Mouse (Mus musculus): ENCODE measurements around the gene Hoxb13.

Hoxb13 gene

DNA sequence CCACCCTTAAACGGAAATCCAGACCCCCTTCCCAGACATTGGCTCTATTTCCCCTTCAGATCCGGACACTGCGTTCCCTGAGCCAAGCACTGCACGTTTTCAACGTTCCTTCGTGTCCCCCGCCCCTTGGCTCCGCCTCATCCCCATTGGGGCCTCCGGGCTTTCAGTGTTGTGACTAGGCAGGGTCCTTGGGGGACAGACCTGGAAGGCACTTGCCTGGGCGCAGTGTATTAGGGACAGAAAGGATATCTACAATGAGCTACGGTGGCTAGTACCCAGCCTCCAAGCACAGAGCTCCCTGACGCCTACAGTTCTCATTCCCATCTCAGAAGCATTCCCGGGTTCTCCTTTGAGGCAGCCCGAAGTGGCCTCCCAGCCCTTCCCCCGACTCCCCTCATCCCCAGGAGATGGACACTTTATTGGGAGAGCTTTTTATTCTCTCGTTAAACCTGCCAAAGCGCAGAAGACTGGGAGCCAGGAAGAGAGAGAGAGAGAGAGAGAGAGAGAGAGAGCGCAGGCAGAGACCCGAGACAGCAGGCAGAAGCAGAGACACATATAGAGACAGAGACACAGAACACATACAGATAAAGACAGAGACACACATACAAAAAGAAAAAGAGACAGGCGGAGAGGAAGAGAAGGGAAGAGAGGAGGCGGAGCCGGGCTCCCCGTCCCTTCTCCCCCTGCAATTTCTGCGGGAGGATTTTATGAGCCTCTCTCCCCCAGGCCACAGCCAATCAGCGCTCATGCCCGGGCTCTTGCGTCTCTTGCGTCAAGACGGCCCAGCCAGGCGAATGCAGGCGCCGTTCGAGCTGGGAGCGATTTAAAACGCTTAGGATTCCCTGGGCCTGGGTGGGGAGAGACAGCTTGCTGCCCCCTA lies at the start of gene Hoxb13:
Gene Hoxb13, plus strand, starts transcription at position 796 of the 880 bp plus-strand sequence.
- TF ChIP-seq GATA4 (IDR thresholded peaks at IDR 0.05; ENCODE audit: insufficient replicate concordance, low read length), result no peak

DNA sequence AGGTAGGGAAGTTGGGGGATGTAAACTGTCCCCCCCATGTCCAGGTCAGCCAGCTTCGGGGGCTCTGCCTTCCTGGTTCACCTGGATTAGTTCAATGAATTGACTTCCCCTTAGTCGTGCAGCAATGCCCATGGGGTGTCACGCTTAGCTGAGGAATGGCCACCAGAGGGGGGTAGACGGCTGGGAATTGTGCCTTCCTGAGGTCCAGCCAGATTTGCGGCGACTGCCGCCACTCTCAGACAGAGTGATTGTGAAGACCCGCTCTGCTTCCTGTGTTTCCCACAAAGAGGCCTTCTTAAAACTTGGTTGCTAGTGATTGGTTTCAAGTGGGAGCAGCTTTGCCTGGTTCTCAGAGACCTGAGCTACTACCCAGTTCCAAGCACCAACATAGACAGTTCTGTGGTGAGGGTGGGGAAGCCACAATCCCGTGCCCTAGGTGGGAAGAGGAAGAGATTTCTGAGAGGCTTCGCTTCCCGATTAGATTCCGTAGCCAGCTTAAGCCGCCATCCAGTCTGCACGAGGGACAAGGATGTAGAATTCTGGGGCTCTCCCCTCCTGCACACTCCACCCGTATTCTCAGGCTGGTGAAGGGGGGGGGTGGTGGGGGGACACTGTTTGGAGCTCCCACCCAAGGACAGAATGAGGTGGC lies 48.4 kb upstream of the Hoxb13 start:
- TF ChIP-seq GATA4 (IDR thresholded peaks at IDR 0.05; ENCODE audit: insufficient replicate concordance, low read length), result no peak

DNA sequence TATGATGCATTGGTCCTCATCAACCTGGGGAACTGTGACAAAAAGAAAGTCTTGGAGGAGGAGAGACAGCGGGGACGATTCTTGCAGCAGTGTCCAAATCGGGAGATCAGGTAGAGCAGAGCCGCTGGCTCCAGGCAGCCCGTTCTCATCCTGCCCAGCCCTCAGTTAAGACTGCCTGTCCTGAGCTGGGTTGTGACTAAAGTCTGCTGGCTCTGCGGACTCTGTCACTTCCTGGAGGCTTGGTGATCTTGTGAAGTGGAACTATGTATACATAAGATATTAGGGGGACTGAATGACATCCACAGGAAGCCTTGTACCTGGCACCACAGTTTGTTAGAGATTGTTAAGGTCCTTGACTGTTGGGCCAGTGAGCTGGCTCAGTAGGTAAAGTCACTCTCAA lies 46.6 kb upstream of the Hoxb13 start:
- no peak for TF ChIP-seq GATA4 (IDR thresholded peaks at IDR 0.05; ENCODE audit: insufficient replicate concordance, low read length)

DNA sequence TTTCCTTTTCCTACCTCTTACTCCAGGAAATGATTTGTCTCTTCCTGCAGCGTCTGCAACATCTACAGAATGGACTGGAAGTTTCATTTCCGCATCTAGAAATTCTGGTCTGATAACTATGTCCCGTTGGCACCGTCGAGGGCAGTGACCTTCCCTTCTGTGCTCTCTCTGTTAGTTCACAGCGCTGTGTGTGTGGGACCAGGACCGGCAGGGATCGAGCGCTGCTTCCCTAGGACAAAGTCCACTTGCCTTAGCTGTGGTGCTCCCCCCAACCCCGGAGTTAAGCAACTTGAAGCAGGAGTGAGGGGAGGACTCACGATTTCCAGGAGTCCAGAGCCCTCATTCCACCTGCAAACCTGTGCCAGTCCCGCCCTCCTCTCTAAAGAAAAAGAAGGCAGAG lies 29.3 kb upstream of the Hoxb13 start:
- no peak for TF ChIP-seq GATA4 (IDR thresholded peaks at IDR 0.05; ENCODE audit: insufficient replicate concordance, low read length)

DNA sequence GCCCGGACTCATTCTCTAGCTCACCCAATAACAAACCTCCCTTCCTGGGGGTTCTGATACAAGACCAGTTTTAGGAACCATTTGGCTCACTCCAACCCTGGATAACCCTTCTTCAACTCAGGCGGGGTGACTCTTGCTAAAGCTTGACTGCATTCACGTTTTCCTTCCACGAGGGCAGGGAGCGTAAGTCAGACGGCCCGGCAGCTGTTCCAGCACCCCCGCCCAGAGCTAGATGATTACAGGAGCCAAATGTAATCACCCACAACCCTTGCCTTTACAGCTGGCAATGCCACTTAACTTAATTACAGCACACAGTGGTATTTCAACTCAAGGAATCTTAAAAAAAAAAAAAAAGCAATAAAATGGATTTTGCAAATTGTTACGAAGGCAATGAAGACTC lies 26.0 kb upstream of the Hoxb13 start:
- TF ChIP-seq GATA4 (IDR thresholded peaks at IDR 0.05; ENCODE audit: insufficient replicate concordance, low read length), result no peak

DNA sequence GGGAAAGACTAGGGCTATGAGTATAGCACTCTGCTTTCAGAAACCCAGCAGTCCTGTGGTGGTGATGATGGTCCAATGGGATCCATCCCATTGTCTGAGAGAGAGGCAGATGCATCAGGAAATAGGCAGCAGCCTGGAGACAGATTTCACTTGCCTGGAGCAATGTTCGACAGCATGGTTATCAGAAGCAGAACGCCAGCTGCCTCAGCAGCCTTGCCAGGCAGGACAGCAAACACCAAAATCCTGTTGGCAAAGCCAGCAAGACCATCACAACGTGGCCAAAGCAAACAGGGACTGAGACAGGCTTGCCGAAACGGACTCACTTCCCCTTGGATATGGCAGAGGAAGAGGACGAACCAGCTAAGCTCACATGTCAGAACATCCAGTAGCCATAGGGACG lies 25.1 kb upstream of the Hoxb13 start:
- TF ChIP-seq GATA4 (IDR thresholded peaks at IDR 0.05; ENCODE audit: insufficient replicate concordance, low read length), result no peak

DNA sequence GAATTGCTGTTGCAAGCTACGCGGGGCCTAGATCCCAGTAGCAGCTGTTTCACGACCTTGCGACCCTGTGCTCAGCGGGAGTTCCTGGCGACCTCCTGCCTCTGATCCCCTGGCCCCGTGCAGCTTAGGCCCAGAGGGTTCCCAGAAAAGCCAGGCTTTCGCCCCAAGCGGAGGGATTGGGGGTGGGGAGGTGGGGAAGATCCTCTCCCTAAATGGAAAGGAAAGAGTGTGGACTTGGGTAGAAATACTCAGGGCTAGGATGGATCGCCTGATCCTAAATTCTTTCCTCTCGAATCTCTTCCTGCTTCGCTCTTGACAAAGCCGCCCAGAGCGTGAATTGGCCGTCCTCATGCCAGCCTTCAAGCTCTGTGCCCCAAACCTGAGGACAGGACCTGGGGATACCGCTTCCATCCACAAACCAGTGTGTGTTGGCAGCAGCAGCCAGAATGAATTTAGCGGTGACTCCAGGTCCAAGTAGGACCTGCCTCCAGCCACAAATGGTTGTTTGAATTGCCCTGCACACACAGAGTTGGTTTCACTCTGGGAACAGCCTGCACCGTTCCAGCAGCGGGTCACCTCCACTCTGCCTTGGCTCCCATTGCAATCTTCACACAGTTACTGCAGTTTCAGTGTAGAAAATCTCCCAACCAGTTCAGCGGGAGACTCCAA lies 23.3 kb upstream of the Hoxb13 start:
- no peak for TF ChIP-seq GATA4 (IDR thresholded peaks at IDR 0.05; ENCODE audit: insufficient replicate concordance, low read length)

DNA sequence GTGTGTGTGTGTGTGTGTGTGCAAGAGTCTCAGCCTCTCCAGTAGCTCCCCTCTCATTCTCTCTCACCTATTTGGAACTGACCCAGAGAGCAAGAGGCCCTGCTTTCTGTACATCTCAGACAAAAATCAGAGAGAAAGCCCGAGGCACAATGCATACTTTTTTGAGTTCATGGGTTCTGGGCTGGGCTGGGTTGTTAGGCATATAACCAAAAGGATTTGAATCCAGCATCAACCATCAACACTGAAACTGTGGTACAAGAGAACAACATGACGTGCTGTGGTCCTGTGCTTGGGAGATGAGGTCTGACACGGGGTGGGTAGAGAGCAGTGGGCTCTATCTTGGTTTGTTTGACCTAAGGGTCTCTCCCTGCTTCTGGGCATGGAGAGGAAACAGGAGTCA lies 22.5 kb upstream of the Hoxb13 start:
- TF ChIP-seq GATA4 (IDR thresholded peaks at IDR 0.05; ENCODE audit: insufficient replicate concordance, low read length), result no peak

DNA sequence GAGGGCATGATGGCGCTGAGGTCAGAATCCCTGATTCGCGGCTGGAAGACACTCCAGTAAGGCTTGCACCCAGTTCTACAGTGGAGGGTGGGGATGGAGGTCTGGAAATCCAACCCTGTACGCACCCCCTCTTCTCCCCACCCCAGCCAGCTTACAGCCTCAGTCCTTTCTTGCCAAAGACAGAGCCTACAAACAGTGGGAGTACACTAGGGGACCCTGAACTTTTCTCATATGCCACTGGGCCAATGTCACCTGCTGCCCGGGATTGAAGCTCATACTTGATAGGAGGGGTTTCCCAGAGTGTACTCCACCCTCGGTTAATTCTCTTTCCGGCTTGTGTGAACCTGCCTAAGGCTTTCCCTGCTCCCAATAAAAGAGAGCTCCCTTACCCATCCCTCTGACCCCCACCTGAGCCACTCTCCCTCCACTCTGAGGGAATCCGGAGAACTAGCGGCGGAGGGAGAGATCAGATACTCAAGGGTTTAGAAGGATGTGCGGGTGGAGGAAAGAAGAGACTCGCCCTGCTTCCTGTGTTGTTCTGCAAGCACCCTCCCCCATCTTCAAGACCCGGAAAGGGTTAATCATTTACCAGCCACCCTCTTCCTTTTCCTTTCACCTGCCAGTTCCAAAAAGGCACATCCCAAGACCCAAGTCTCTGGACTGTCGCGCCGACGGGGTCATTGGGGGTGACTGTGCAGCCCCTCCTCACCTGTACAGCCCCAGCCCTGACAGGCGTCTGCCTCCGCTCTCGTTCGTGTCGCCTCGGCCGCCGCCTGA lies 21.4 kb upstream of the Hoxb13 start:
- TF ChIP-seq GATA4 (IDR thresholded peaks at IDR 0.05; ENCODE audit: insufficient replicate concordance, low read length), result no peak

DNA sequence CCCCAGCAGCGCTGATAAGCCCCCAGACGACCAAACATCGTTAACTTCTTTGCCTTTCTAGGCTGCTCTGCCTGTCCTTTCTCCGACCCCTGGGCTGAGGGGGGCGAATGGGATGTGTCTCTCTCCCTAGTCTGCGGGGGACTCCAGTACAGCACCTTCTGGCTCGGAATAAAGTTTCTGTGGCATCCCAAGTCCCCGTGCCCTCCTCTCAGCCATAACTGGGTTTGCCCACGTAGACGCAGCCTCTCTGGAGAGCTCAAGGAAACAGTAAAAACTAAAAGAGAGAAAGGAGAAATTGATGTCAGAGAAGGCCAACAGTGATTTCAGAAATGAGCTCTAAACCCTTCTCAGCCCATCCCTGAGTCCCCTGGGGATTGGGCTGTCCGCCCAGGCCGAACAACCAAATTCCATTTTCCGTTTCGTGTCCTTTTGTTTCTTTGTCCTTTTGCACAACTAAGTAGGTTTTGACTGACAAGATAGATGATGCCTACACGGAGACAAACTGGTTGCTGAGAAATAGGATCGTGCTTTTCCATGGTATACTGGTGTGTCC lies 20.8 kb upstream of the Hoxb13 start:
- no peak for TF ChIP-seq GATA4 (IDR thresholded peaks at IDR 0.05; ENCODE audit: insufficient replicate concordance, low read length)

DNA sequence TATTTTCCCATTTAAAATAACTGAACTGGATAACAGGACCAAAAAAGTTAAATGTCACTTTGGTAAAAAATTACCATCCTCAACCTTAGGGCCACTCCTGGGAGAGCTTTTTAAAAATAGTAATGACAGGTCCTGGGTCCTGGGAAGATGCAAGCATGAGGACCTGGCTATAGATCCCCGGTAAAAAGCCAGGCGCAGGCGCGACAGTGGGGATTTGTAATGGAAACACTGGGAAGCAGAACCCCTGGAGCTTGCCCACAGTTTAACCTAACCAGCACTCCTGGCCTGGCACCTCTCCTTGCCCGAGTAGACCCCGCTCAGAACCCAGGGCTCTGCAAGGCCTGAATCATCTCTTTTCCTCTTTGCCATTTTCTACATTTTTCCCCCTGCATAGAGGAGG lies 19.2 kb upstream of the Hoxb13 start:
- TF ChIP-seq GATA4 (IDR thresholded peaks at IDR 0.05; ENCODE audit: insufficient replicate concordance, low read length), result no peak

DNA sequence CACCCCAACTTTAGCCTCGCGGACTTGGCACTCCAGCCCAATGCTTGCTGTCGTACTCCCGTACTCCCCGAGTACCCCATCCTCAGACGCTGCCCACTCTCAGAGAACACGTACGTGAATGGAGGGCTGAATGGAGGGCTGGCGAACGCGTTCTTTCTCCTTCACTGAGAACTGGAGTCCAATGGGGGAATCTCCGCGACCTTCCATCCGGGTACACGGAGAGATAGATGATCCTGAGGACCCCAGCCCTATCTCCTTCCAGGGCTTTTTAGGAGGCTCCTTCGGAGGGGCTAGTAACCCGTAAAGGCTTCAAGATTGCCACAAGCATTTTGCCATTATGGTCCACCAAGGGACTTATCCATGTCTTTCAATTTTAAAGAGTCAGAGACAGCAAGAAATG lies 18.6 kb upstream of the Hoxb13 start:
- TF ChIP-seq GATA4 (IDR thresholded peaks at IDR 0.05; ENCODE audit: insufficient replicate concordance, low read length), result no peak

DNA sequence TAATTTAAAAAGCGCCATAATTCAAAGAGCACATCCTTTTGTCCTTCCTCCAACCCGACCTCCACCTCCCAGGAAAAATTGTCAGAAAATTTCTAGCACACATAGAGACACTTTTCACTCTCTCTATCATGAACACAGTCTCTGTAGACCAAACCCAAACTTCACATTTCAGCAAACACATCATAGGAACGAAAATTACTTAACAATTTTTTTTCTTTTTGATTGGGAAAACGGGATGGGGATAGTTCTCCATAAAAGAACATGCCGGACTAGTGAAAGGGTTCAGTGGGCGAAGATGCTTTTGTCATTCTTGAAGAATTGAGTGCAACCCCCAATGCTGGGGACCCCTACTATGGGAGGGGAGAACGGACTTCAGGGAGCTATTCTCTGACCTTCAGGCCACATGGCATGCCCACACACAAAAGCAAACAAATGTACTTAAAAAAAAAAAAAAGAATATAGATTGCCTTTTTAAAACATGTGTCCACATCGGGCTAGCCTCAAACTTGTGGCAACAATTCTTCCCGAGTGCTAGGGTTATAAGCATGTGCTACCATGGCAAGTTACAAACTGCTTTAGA lies 18.1 kb upstream of the Hoxb13 start:
- TF ChIP-seq GATA4 (IDR thresholded peaks at IDR 0.05; ENCODE audit: insufficient replicate concordance, low read length), result no peak

DNA sequence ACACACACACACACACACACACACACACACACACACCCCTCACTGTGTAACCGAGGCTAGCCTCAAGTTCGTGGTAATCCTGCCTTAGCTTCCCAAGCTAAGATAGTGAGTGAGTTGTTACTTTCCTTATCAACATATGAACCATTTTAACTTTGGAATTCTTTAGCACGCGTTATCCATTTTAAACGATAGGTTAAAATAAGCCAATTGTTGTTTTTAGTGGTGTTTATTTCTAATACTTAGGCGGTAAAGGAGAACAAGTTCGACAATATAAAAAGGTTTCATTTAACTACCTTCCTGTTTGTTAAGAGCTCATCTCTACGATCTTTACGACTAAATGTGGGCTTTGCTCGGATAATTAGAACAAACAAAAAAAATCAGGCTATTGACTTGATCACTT lies 17.3 kb upstream of the Hoxb13 start:
- no peak for TF ChIP-seq GATA4 (IDR thresholded peaks at IDR 0.05; ENCODE audit: insufficient replicate concordance, low read length)
